Mouse (Mus musculus) liver, postnatal 0 days (tissue): ENCODE measurements at regions not wholly inside any gene's neighbourhood (a gene's known extent, or its start where the extent isn't known, plus 50 kb on each side); places are given as distances from the start of the nearest gene placed in this dataset.

ENCODE experiments used
- ATAC-seq: fragments of 200-750 bp; cut with Nextera tagmentation; 2 replicates; pipeline ENCODE4 v1.8.0; 2017; ENCODE audit warnings: mild to moderate bottlenecking, moderate library complexity
- DNase-seq: peaks from one replicate; pipeline ENCODE4 v3.0.0-alpha.2; 2016
- H3K27ac ChIP-seq: fragments of 300-500 bp; sonication (generic); 2 replicates; pipeline ENCODE4 v1.5.1; 2014; ENCODE audit warnings: antibody characterized with exemption, moderate library complexity, mild to moderate bottlenecking, low read depth
- H3K27me3 ChIP-seq: fragments of 300-500 bp; sonication (generic); 2 replicates; pipeline ENCODE4 v1.6.1; 2014; ENCODE audit warnings: low read length, control low read depth, mixed read lengths; ENCODE audit not compliant: insufficient read depth
- H3K36me3 ChIP-seq: fragments of 300-500 bp; sonication (generic); replicated peaks from 2 replicates; pipeline ENCODE4 v1.6.1; 2014; ENCODE audit warnings: mild to moderate bottlenecking, control low read depth, low read length, moderate library complexity, mixed read lengths; ENCODE audit not compliant: insufficient read depth
- H3K4me1 ChIP-seq: fragments of 300-500 bp; sonication (generic); 2 replicates; pipeline ENCODE4 v1.6.1; 2014; ENCODE audit warnings: antibody characterized with exemption, mild to moderate bottlenecking, control low read depth; ENCODE audit not compliant: insufficient read depth
- H3K4me2 ChIP-seq: fragments of 300-500 bp; sonication (generic); 2 replicates; pipeline ENCODE4 v1.6.1; 2014; ENCODE audit warnings: low read depth, mild to moderate bottlenecking, low read length, moderate library complexity, mixed read lengths
- H3K4me3 ChIP-seq: fragments of 300-500 bp; sonication (generic); 2 replicates; pipeline ENCODE4 v1.5.1; 2014; ENCODE audit warnings: low read depth, low read length
- H3K9ac ChIP-seq: fragments of 300-500 bp; sonication (generic); replicated peaks from 2 replicates; pipeline ENCODE4 v1.6.1; 2014; ENCODE audit warnings: mild to moderate bottlenecking, moderate library complexity
- H3K9me3 ChIP-seq: fragments of 300-500 bp; sonication (generic); 2 replicates; pipeline ENCODE4 v1.6.1; 2016; ENCODE audit warnings: mild to moderate bottlenecking, control low read depth, low read length, mixed read lengths
- CTCF ChIP-seq: sonication (generic); IDR thresholded peaks from 2 replicates; pipeline ENCODE4 v1.5.1; 2016; ENCODE audit warnings: antibody characterized with exemption, low read depth
- EP300 ChIP-seq: IDR thresholded peaks from 2 replicates; pipeline ENCODE4 v1.6.1; 2016; ENCODE audit warnings: antibody characterized with exemption, low read depth, mild to moderate bottlenecking
- WGBS: fragments of 180-500 bp; shearing (Covaris S2); extraction: QIAGEN DNeasy Blood & Tissue Kit; methylation state at CpG from one replicate; pipeline ENCODE4 v1.1.7; 2014; ENCODE audit not compliant: insufficient replicate concordance; 5-methylcytosine and 5-hydroxymethylcytosine counted together

- TF ChIP-seq CTCF (no peak), EP300 (no peak)
- no peak for ATAC-seq
- H3K27ac ChIP-seq = no peak overlapping the region
- no peak overlapping the region for H3K4me3 ChIP-seq
- 81% methylated on average over 1 of the region's 1 CpGs for WGBS
- H3K4me2 ChIP-seq = no peak overlapping the region
- H3K27me3 ChIP-seq = no peaks in the 10 kb centered on the region
- DNase-seq = no peak
- no peaks in the 10 kb centered on the region for H3K36me3 ChIP-seq
- no peaks in the 10 kb centered on the region for H3K4me1 ChIP-seq
- no peak overlapping the region for H3K9ac ChIP-seq
- no peaks in the 10 kb centered on the region; the same call in 1 of the 2 replicates for H3K9me3 ChIP-seq
Observed at GRCm38 (mm10) chr5:73859320-73859719, 208.1 kb downstream of the Spata18 start.

- peak; percentile 57 for DNase-seq
Observed at GRCm38 (mm10) chr5:73864138-73864761, 204.0 kb downstream of the Usp46 start.

GRCm38 (mm10) chr5:73872641-73873421 is 195.4 kb downstream of the Usp46 start:
- TF ChIP-seq EP300 = no peak
- TF ChIP-seq CTCF = no peak
- H3K9ac ChIP-seq = no peak overlapping the region
- no peaks in the 10 kb centered on the region for H3K4me1 ChIP-seq
- no peak overlapping the region for H3K4me3 ChIP-seq
- H3K4me2 ChIP-seq = no peak overlapping the region
- no peak overlapping the region for H3K27ac ChIP-seq
- no peaks in the 10 kb centered on the region for H3K27me3 ChIP-seq
- ATAC-seq (no peak), DNase-seq (no peak)
- H3K9me3 ChIP-seq = no peaks in the 10 kb centered on the region
- no peaks in the 10 kb centered on the region for H3K36me3 ChIP-seq
- WGBS = 73% methylated on average over 9 of the region's 9 CpGs

More at GRCm38 (mm10) chr5:73864138-73864761, 204.0 kb downstream of the Usp46 start:
- Histone ChIP-seq H3K9ac (no peak overlapping the region), H3K4me3 (no peak overlapping the region), H3K36me3 (no peaks in the 10 kb centered on the region), H3K4me1 (no peaks in the 10 kb centered on the region), H3K9me3 (no peaks in the 10 kb centered on the region; the same call in 1 of the 2 replicates), H3K27ac (no peak overlapping the region), H3K4me2 (no peak overlapping the region), H3K27me3 (no peaks in the 10 kb centered on the region)
- no peak for ATAC-seq
- TF ChIP-seq CTCF (peak; percentile 65), EP300 (no peak)
- WGBS = 49% methylated on average over 9 of the region's 9 CpGs

- Histone ChIP-seq H3K4me3 (no peak overlapping the region), H3K36me3 (no peaks in the 10 kb centered on the region), H3K4me1 (no peaks in the 10 kb centered on the region), H3K27me3 (no peaks in the 10 kb centered on the region), H3K4me2 (no peak overlapping the region), H3K9me3 (no peaks in the 10 kb centered on the region), H3K27ac (no peak overlapping the region), H3K9ac (no peak overlapping the region)
- ATAC-seq = no peak
- 59% methylated on average over 1 of the region's 1 CpGs for WGBS
- TF ChIP-seq EP300 = no peak
- no peak for TF ChIP-seq CTCF
- no peak for DNase-seq
Observed at GRCm38 (mm10) chr5:73874770-73875169, 193.5 kb downstream of the Usp46 start.

- 67% methylated on average over 3 of the region's 3 CpGs for WGBS
Observed at GRCm38 (mm10) chr5:73875847-73876246, 192.4 kb downstream of the Usp46 start.

GRCm38 (mm10) chr5:73880936-73881335 is 187.3 kb downstream of the Usp46 start:
- H3K27ac ChIP-seq = no peak overlapping the region
- no peaks in the 10 kb centered on the region for H3K4me1 ChIP-seq
- no peak for DNase-seq
- no peak for TF ChIP-seq EP300
- no peak for TF ChIP-seq CTCF
- 64% methylated on average over 3 of the region's 3 CpGs for WGBS
- H3K4me3 ChIP-seq = no peak overlapping the region
- H3K36me3 ChIP-seq = no peaks in the 10 kb centered on the region
- H3K4me2 ChIP-seq = no peak overlapping the region
- H3K9ac ChIP-seq = no peak overlapping the region
- no peaks in the 10 kb centered on the region for H3K27me3 ChIP-seq
- H3K9me3 ChIP-seq = no peaks in the 10 kb centered on the region
- ATAC-seq = no peak

More at GRCm38 (mm10) chr5:73875847-73876246, 192.4 kb downstream of the Usp46 start:
- Histone ChIP-seq H3K27ac (no peak overlapping the region), H3K9me3 (no peaks in the 10 kb centered on the region), H3K4me2 (no peak overlapping the region), H3K9ac (no peak overlapping the region), H3K4me1 (no peaks in the 10 kb centered on the region), H3K27me3 (no peaks in the 10 kb centered on the region), H3K4me3 (no peak overlapping the region), H3K36me3 (no peaks in the 10 kb centered on the region)
- DNase-seq = no peak
- TF ChIP-seq CTCF = no peak
- no peak for TF ChIP-seq EP300
- ATAC-seq = no peak
